Mouse (Mus musculus): ENCODE results near the gene Stx8. TPM values are rescaled to one million over a fixed set of nuclear protein-coding genes. Genes with fewer than 3 reads are reported as not detected.

Gene Stx8
- total and polyA plus RNA-seq, 3 experiments: 29.5 to 152 (median 30.9) TPM

DNA sequence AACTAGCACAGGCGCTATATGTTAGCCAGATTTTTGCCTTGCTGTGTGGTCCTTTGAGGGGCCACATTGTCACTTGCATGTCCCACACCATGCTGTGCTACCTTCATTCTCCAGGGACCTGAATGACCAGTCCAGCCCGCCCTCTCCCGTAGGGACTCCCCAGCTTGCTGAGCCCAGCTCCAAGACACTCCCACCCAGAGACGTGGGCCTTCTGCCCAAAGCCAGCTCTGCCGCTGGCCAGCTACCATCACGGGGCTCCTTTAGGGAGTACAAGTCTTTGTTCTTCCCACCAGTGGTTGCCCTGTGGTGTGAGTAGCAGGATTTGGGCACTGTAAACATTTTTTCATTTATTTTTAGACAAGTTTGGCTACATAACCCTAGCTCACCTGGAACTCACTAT lies 230.6 kb downstream of the Stx8 start:
- Histone ChIP-seq H3K9me3 (replicated peaks; ENCODE audit: insufficient read depth, low read length) (no peaks in the 10 kb centered on the region), H3K9ac (ENCODE audit: control insufficient read depth, low read depth, low read length, poor library complexity, severe bottlenecking) (no peak overlapping the region), H3K27me3 (ENCODE audit: control insufficient read depth in 1 of 2, insufficient read depth in 2 of 2, low read length in 2 of 2) (no peaks in the 10 kb centered on the region), H3K79me2 (ENCODE audit: control insufficient read depth, insufficient read depth, low read length, poor library complexity) (no peaks in the 10 kb centered on the region), H3K36me3 (ENCODE audit: control insufficient read depth in 1 of 2, insufficient read depth in 2 of 2, low read length in 2 of 2) (no peaks in the 10 kb centered on the region), H3K27ac (ENCODE audit: control insufficient read depth, low read depth, low read length) (no peak overlapping the region), H3K4me3 (ENCODE audit: control insufficient read depth in 1 of 2, insufficient read depth in 1 of 2, low read depth in 2 of 2, low read length in 2 of 2) (no peak overlapping the region), H3K4me1 (ENCODE audit: control insufficient read depth in 1 of 2, insufficient read depth in 2 of 2, low read length in 2 of 2) (no peaks in the 10 kb centered on the region)
- no peak for DNase-seq (ENCODE audit: low read depth, low spot score)
- TF ChIP-seq MAFK (IDR thresholded peaks at IDR 0.05; ENCODE audit: borderline replicate concordance, low read depth, low read length) (no peak), ZMIZ1 (IDR thresholded peaks at IDR 0.05; ENCODE audit: low read depth, low read length) (no peak), USF1 (IDR thresholded peaks at IDR 0.05; ENCODE audit: low read depth, low read length) (no peak), MYC (IDR thresholded peaks at IDR 0.05; ENCODE audit: low read depth, low read length) (no peak), BHLHE40 (IDR thresholded peaks at IDR 0.05; ENCODE audit: borderline replicate concordance, low read depth, low read length) (no peak), MAX (IDR thresholded peaks at IDR 0.05; ENCODE audit: low read length) (no peak), GATA1 (IDR thresholded peaks at IDR 0.05; ENCODE audit: low read depth, low read length) (no peak), POLR2AphosphoS5 (IDR thresholded peaks at IDR 0.05; ENCODE audit: borderline replicate concordance, low read depth, low read length) (no peak)

DNA sequence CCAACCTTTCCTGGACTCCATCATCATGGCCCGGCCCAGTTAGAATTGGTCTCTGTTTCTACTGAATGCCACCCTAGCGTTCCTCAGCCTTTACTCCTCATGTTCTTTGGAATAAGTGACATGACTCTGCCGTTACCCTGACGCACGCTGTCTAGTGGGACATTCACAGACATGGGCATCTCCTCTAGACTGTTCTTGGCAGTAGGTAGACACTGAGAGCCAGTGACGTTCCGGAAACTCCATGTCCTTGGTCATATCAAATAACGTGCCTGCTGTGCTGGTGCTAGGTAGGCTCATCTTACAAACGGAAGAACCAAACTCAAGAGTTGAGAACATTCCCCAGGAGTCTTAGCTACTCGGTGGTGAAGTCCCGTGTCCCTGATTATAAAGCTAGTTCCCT lies 231.5 kb downstream of the Stx8 start:
- no peak for DNase-seq (ENCODE audit: low read depth, low spot score)
- H3K27me3 ChIP-seq (ENCODE audit: control insufficient read depth in 1 of 2, insufficient read depth in 2 of 2, low read length in 2 of 2): no peaks in the 10 kb centered on the region

DNA sequence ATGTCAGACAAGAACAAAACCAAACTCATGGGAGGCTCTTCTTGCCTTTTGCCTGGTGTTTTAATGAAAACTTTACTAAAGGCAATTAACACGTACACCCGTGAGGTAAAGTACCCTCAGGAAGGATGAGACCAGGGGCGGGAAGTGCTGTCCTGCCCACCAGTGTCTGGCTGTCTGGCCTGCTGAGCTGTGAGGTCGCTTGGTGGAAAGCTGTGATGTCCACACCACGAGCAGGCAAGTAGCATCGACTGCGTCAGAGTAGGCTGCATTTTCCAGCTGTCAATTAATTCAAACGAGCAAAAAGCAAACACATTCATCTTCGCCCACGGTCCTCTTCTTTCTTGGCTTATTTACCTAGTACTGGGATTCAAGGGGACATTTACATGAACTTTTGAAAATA lies 232.7 kb downstream of the Stx8 start:
- Histone ChIP-seq H3K27me3 (ENCODE audit: control insufficient read depth in 1 of 2, insufficient read depth in 2 of 2, low read length in 2 of 2) (no peaks in the 10 kb centered on the region), H3K4me3 (ENCODE audit: control insufficient read depth in 1 of 2, insufficient read depth in 1 of 2, low read depth in 2 of 2, low read length in 2 of 2) (no peak overlapping the region), H3K36me3 (ENCODE audit: control insufficient read depth in 1 of 2, insufficient read depth in 2 of 2, low read length in 2 of 2) (no peaks in the 10 kb centered on the region), H3K27ac (ENCODE audit: control insufficient read depth, low read depth, low read length) (no peak overlapping the region), H3K79me2 (ENCODE audit: control insufficient read depth, insufficient read depth, low read length, poor library complexity) (no peaks in the 10 kb centered on the region), H3K9me3 (replicated peaks; ENCODE audit: insufficient read depth, low read length) (no peaks in the 10 kb centered on the region), H3K4me1 (ENCODE audit: control insufficient read depth in 1 of 2, insufficient read depth in 2 of 2, low read length in 2 of 2) (no peaks in the 10 kb centered on the region), H3K9ac (ENCODE audit: control insufficient read depth, low read depth, low read length, poor library complexity, severe bottlenecking) (no peak overlapping the region)
- DNase-seq (ENCODE audit: low read depth, low spot score): no peak
- TF ChIP-seq TBP (IDR thresholded peaks at IDR 0.05; ENCODE audit: low read depth, low read length): no peak
- TF ChIP-seq NRF1 (IDR thresholded peaks at IDR 0.05; ENCODE audit: insufficient read depth, low read depth, low read length, poor library complexity, severe bottlenecking): no peak
- no peak for TF ChIP-seq KAT2A (conservative IDR thresholded peaks at IDR 0.05; ENCODE audit: low read depth, low read length)
- no peak for TF ChIP-seq USF1 (IDR thresholded peaks at IDR 0.05; ENCODE audit: low read depth, low read length)
- no peak for TF ChIP-seq ETS1 (IDR thresholded peaks at IDR 0.05; ENCODE audit: low read depth, low read length)
- no peak for TF ChIP-seq TAL1 (IDR thresholded peaks at IDR 0.05; ENCODE audit: low read length)

More for the DNA sequence above, 231.5 kb downstream of the Stx8 start:
- Histone ChIP-seq H3K4me1 (ENCODE audit: control insufficient read depth in 1 of 2, insufficient read depth in 2 of 2, low read length in 2 of 2) (no peaks in the 10 kb centered on the region), H3K27ac (ENCODE audit: control insufficient read depth, low read depth, low read length) (no peak overlapping the region), H3K4me3 (ENCODE audit: control insufficient read depth in 1 of 2, insufficient read depth in 1 of 2, low read depth in 2 of 2, low read length in 2 of 2) (no peak overlapping the region), H3K9ac (ENCODE audit: control insufficient read depth, low read depth, low read length, poor library complexity, severe bottlenecking) (no peak overlapping the region), H3K79me2 (ENCODE audit: control insufficient read depth, insufficient read depth, low read length, poor library complexity) (no peaks in the 10 kb centered on the region), H3K36me3 (ENCODE audit: control insufficient read depth in 1 of 2, insufficient read depth in 2 of 2, low read length in 2 of 2) (no peaks in the 10 kb centered on the region), H3K9me3 (replicated peaks; ENCODE audit: insufficient read depth, low read length) (no peaks in the 10 kb centered on the region)
- TF ChIP-seq MXI1 (IDR thresholded peaks at IDR 0.05; ENCODE audit: low read depth, low read length) (no peak), POLR2A (IDR thresholded peaks at IDR 0.05; ENCODE audit: control insufficient read depth in 1 of 2, insufficient read depth in 1 of 2, low read depth in 1 of 2, low read length in 2 of 2, poor library complexity in 1 of 2) (no peak), CTCF (IDR thresholded peaks at IDR 0.05 in 2 of 3, conservative IDR thresholded peaks at IDR 0.05 in 1 of 3; ENCODE audit: control insufficient read depth in 1 of 3, insufficient read depth in 1 of 3, low read depth in 2 of 3, low read length in 3 of 3, poor library complexity in 1 of 3, severe bottlenecking in 1 of 3) (no peak), GATA1 (IDR thresholded peaks at IDR 0.05; ENCODE audit: low read depth, low read length) (no peak), BHLHE40 (IDR thresholded peaks at IDR 0.05; ENCODE audit: borderline replicate concordance, low read depth, low read length) (no peak), POLR2AphosphoS2 (IDR thresholded peaks at IDR 0.05; ENCODE audit: low read length) (no peak), USF2 (IDR thresholded peaks at IDR 0.05; ENCODE audit: borderline replicate concordance in 1 of 2, insufficient read depth in 1 of 2, low read depth in 1 of 2, low read length in 2 of 2) (no peak), GABPA (IDR thresholded peaks at IDR 0.05; ENCODE audit: low read depth, low read length) (no peak), MAZ (IDR thresholded peaks at IDR 0.05; ENCODE audit: low read depth, low read length) (no peak), TCF12 (IDR thresholded peaks at IDR 0.05; ENCODE audit: low read depth, low read length) (no peak), MEF2A (IDR thresholded peaks at IDR 0.05; ENCODE audit: extremely low read depth, insufficient replicate concordance, low read depth, low read length, poor library complexity, severe bottlenecking) (no peak), MYC (IDR thresholded peaks at IDR 0.05; ENCODE audit: low read depth, low read length) (no peak)
